Mouse (Mus musculus) activated CD4-positive, CD25-positive, alpha-beta regulatory T cell, adult 9 weeks (primary cell): ENCODE results near the gene Olfr1175-ps. TPM values are rescaled to one million over a fixed set of nuclear protein-coding genes. Genes with fewer than 3 reads are reported as not detected.

Source experiments
- polyA plus RNA-seq: library from polyadenylated mRNA; unstranded; fragments of 100-300 nt; shearing (Covaris generic); gene quantifications from one replicate; pipeline ENCODE4 v1.2.1, GENCODE M21; 2017

The Olfr1175-ps gene
- not detected for polyA plus RNA-seq

GRCm38 (mm10) chr2:88327115-88327514 lies at the start of gene Olfr1175-ps:
TSS of gene Olfr1175-ps (minus strand) at chr2:88327215.

GRCm38 (mm10) chr2:88346392-88346791 lies 19.4 kb upstream of the Olfr1175-ps start, which contains the start of gene Olfr1177-ps:
TSS of gene Olfr1177-ps (minus strand) at chr2:88346492.

GRCm38 (mm10) chr2:88336421-88336820 lies 9.4 kb upstream of the Olfr1175-ps start, which contains the start of gene Olfr1176:
TSS of gene Olfr1176 (plus strand) at chr2:88336721.

GRCm38 (mm10) chr2:88315035-88315434 lies 12.0 kb downstream of the Olfr1175-ps start, which contains the start of gene Olfr1174-ps:
TSS of gene Olfr1174-ps (minus strand) at chr2:88315135.

GRCm38 (mm10) chr2:88279775-88280174 lies 47.2 kb downstream of the Olfr1175-ps start, which contains the start of gene Olfr1173:
TSS of gene Olfr1173 (minus strand) at chr2:88279875.

Other genes with a start within 250 kb of the Olfr1175-ps start
- gene Olfr1164, start 233.2 kb downstream of the Olfr1175-ps start, polyA plus RNA-seq: not detected
- not detected for gene Olfr1166, start 198.9 kb downstream of the Olfr1175-ps start, polyA plus RNA-seq
- not detected for gene Olfr1167, start 172.0 kb downstream of the Olfr1175-ps start, polyA plus RNA-seq
- gene Olfr1168, start 145.3 kb downstream of the Olfr1175-ps start, polyA plus RNA-seq: not detected
- not detected for gene Olfr1170, start 98.9 kb downstream of the Olfr1175-ps start, polyA plus RNA-seq
- gene Olfr1173, start 47.3 kb downstream of the Olfr1175-ps start, polyA plus RNA-seq: not detected
- gene Olfr1174-ps, start 12.1 kb downstream of the Olfr1175-ps start, polyA plus RNA-seq: not detected
- not detected for gene Olfr1176, start 9.5 kb upstream of the Olfr1175-ps start, polyA plus RNA-seq
- gene Olfr1177-ps, start 19.3 kb upstream of the Olfr1175-ps start, polyA plus RNA-seq: not detected
- gene Olfr1178, start 59.8 kb upstream of the Olfr1175-ps start, polyA plus RNA-seq: not detected
- not detected for gene Olfr1179, start 79.2 kb upstream of the Olfr1175-ps start, polyA plus RNA-seq
- not detected for gene Olfr1180, start 91.9 kb upstream of the Olfr1175-ps start, polyA plus RNA-seq
- not detected for gene Olfr1181, start 99.0 kb upstream of the Olfr1175-ps start, polyA plus RNA-seq
- gene Gm13757, start 121.9 kb upstream of the Olfr1175-ps start, polyA plus RNA-seq: not detected
- not detected for gene Olfr1183, start 127.7 kb upstream of the Olfr1175-ps start, polyA plus RNA-seq
- not detected for gene Olfr1184, start 156.4 kb upstream of the Olfr1175-ps start, polyA plus RNA-seq
- not detected for gene Olfr1185-ps1, start 166.1 kb upstream of the Olfr1175-ps start, polyA plus RNA-seq
- gene Olfr1186, start 191.3 kb upstream of the Olfr1175-ps start, polyA plus RNA-seq: not detected
- gene Olfr1188, start 229.7 kb upstream of the Olfr1175-ps start, polyA plus RNA-seq: not detected